Mouse (Mus musculus) heart, embryonic 14.5 days (tissue): ENCODE results near the gene Ranbp10. TPM values are rescaled to one million over a fixed set of nuclear protein-coding genes. Genes with fewer than 3 reads are reported as not detected.
A peak's percentile ranks its signal among the peaks of the same experiment; 100 is the strongest.

Experiments
- ATAC-seq: fragments of 200-750 bp; cut with Nextera tagmentation; 2 replicates; pipeline ENCODE4 v1.8.0; 2017; ENCODE audit warnings: low read depth, moderate TSS enrichment; ENCODE audit not compliant: insufficient number of reproducible peaks, insufficient read depth, low FRiP score
- H3K27ac ChIP-seq, 2 experiments: fragments of 200-500 bp in 1 of 2; fragments of 300-500 bp in 1 of 2; sonication (generic) in 1 of 2; replicated peaks in 1 of 2; 2 replicates each; pipeline ENCODE4 v1.5.1; 2012 to 2014; ENCODE audit warnings: low read depth in 2 of 2, low read length in 2 of 2, control low read depth in 1 of 2, mild to moderate bottlenecking in 1 of 2, mixed read lengths in 1 of 2; ENCODE audit not compliant: control insufficient read depth in 1 of 2, insufficient read depth in 1 of 2
- H3K27me3 ChIP-seq: fragments of 300-500 bp; sonication (generic); 2 replicates; pipeline ENCODE4 v1.6.1; 2014; ENCODE audit warnings: mild to moderate bottlenecking, low read length, control low read depth; ENCODE audit not compliant: control insufficient read depth, insufficient read depth
- H3K36me3 ChIP-seq: fragments of 300-500 bp; sonication (generic); 2 replicates; pipeline ENCODE4 v1.6.1; 2014; ENCODE audit warnings: mild to moderate bottlenecking, control low read depth, low read length, mixed read lengths; ENCODE audit not compliant: control insufficient read depth, insufficient read depth
- H3K4me1 ChIP-seq, 2 experiments: fragments of 200-500 bp in 1 of 2; fragments of 300-500 bp in 1 of 2; sonication (generic) in 1 of 2; 2 replicates each; pipeline ENCODE4 v1.6.1; 2012 to 2014; ENCODE audit warnings: low read length in 2 of 2, control low read depth in 1 of 2, mixed read lengths in 1 of 2; ENCODE audit not compliant: control insufficient read depth in 2 of 2, insufficient read depth in 2 of 2
- H3K4me2 ChIP-seq: fragments of 300-500 bp; sonication (generic); 2 replicates; pipeline ENCODE4 v1.6.1; 2014; ENCODE audit warnings: mild to moderate bottlenecking, low read length
- H3K4me3 ChIP-seq, 2 experiments: fragments of 200-500 bp in 1 of 2; fragments of 300-500 bp in 1 of 2; sonication (generic) in 1 of 2; 2 replicates each; pipeline ENCODE4 v1.5.1; 2012 to 2014; ENCODE audit warnings: low read length in 2 of 2, mild to moderate bottlenecking in 2 of 2, control low read depth in 1 of 2, low read depth in 1 of 2, moderate library complexity in 1 of 2; ENCODE audit not compliant: control insufficient read depth in 1 of 2, insufficient read depth in 1 of 2
- H3K9ac ChIP-seq: fragments of 300-500 bp; sonication (generic); 2 replicates; pipeline ENCODE4 v1.6.1; 2014; ENCODE audit warnings: mild to moderate bottlenecking, low read length
- H3K9me3 ChIP-seq: fragments of 300-500 bp; sonication (generic); 2 replicates; pipeline ENCODE4 v1.6.1; 2016; ENCODE audit warnings: low read length, control low read depth; ENCODE audit not compliant: control insufficient read depth
- WGBS: fragments of 180-500 bp; shearing (Covaris S2); extraction: QIAGEN DNeasy Blood & Tissue Kit; methylation state at CpG from one replicate; pipeline ENCODE4 v1.1.7; 2014; 5-methylcytosine and 5-hydroxymethylcytosine counted together
- polyA plus RNA-seq: library from polyadenylated mRNA; unstranded; fragments of >200 nt; fragmentation: Nextera tagmentation; extraction: Ambion mirVana; gene quantifications from 2 replicates; pipeline ENCODE4 v1.2.1, GENCODE M21; 2014

Gene Ranbp10
- polyA plus RNA-seq, 1 experiment from 2014 or later, result 11.5 TPM

- H3K27me3 ChIP-seq, result no peaks in the 10 kb centered on the region
- H3K4me1 ChIP-seq, result peaks cover 13 to 25% of the 10 kb centered on the region in 2 experiments
- no peak overlapping the region for H3K4me3 ChIP-seq
- WGBS, result 17% methylated on average over 8 of the region's 8 CpGs
- no peak overlapping the region for H3K9ac ChIP-seq
- peak; percentile 62 for ATAC-seq
- H3K9me3 ChIP-seq, result no peaks in the 10 kb centered on the region
- peak overlapping the region; percentile 41 for H3K4me2 ChIP-seq
- H3K27ac ChIP-seq, result peak overlapping the region; percentile 56 to 65
- 0 out of 2 replicates have a peak, but pooled peaks cover 11% of the 10 kb centered on the region for H3K36me3 ChIP-seq
Measured at GRCm38 (mm10) chr8:105799091-105799812, 27.9 kb downstream of the Ranbp10 start.

- no peak for ATAC-seq
- H3K9ac ChIP-seq, result no peak overlapping the region
- no peak overlapping the region for H3K4me3 ChIP-seq
- 0 out of 2 replicates have a peak, but pooled peaks cover 8% of the 10 kb centered on the region for H3K36me3 ChIP-seq
- peak overlapping the region in 1 of 2 experiments; percentile 56; a peak in 1 of 4 replicates for H3K27ac ChIP-seq
- no peaks in the 10 kb centered on the region for H3K9me3 ChIP-seq
- peaks cover 13 to 25% of the 10 kb centered on the region in 2 experiments for H3K4me1 ChIP-seq
- no peak overlapping the region for H3K4me2 ChIP-seq
- WGBS, result 90% methylated on average over 5 of the region's 5 CpGs
- no peaks in the 10 kb centered on the region for H3K27me3 ChIP-seq
Measured at GRCm38 (mm10) chr8:105798408-105798807, 28.7 kb downstream of the Ranbp10 start.

- Histone ChIP-seq H3K4me2 (no peak overlapping the region), H3K4me1 (peaks cover 13 to 24% of the 10 kb centered on the region in 2 experiments), H3K4me3 (no peak overlapping the region), H3K27ac (no peak overlapping the region), H3K36me3 (0 out of 2 replicates have a peak, but pooled peaks cover 8% of the 10 kb centered on the region), H3K27me3 (no peaks in the 10 kb centered on the region), H3K9me3 (no peaks in the 10 kb centered on the region), H3K9ac (no peak overlapping the region)
- ATAC-seq, result no peak
- WGBS, result 80% methylated on average over 1 of the region's 1 CpGs
Measured at GRCm38 (mm10) chr8:105795785-105796184, 31.4 kb downstream of the Ranbp10 start.

GRCm38 (mm10) chr8:105794009-105794598 is 33.0 kb downstream of the Ranbp10 start:
- H3K36me3 ChIP-seq, result 0 out of 2 replicates have a peak, but pooled peaks cover 8% of the 10 kb centered on the region
- peaks cover 7 to 9% of the 10 kb centered on the region in 2 experiments for H3K4me1 ChIP-seq
- no peak overlapping the region for H3K4me3 ChIP-seq
- no peak overlapping the region for H3K4me2 ChIP-seq
- WGBS, result 78% methylated on average over 3 of the region's 3 CpGs
- no peak for ATAC-seq
- H3K27me3 ChIP-seq, result no peaks in the 10 kb centered on the region
- no peaks in the 10 kb centered on the region for H3K9me3 ChIP-seq
- H3K9ac ChIP-seq, result no peak overlapping the region
- no peak overlapping the region for H3K27ac ChIP-seq

GRCm38 (mm10) chr8:105793331-105793730 is 33.8 kb downstream of the Ranbp10 start:
- Histone ChIP-seq H3K27ac (no peak overlapping the region), H3K36me3 (0 out of 2 replicates have a peak, but pooled peaks cover 8% of the 10 kb centered on the region), H3K27me3 (no peaks in the 10 kb centered on the region), H3K9me3 (no peaks in the 10 kb centered on the region), H3K4me3 (no peak overlapping the region), H3K4me2 (no peak overlapping the region), H3K9ac (no peak overlapping the region), H3K4me1 (0 out of 4 replicates have a peak, but pooled peaks cover 0 to under 1% of the 10 kb centered on the region in 2 experiments)
- 96% methylated on average over 1 of the region's 1 CpGs for WGBS
- no peak for ATAC-seq

- ATAC-seq, result no peak
- no peaks in the 10 kb centered on the region for H3K4me1 ChIP-seq
Measured at GRCm38 (mm10) chr8:105789626-105790025, 37.5 kb downstream of the Ranbp10 start.

GRCm38 (mm10) chr8:105788927-105789326 is 38.2 kb downstream of the Ranbp10 start:
- H3K9ac ChIP-seq, result no peak overlapping the region
- no peak overlapping the region for H3K4me3 ChIP-seq
- WGBS, result 62% methylated on average over 4 of the region's 4 CpGs
- H3K4me2 ChIP-seq, result no peak overlapping the region
- no peak for ATAC-seq
- no peak overlapping the region for H3K27ac ChIP-seq
- no peaks in the 10 kb centered on the region for H3K9me3 ChIP-seq
- H3K4me1 ChIP-seq, result no peaks in the 10 kb centered on the region
- H3K27me3 ChIP-seq, result no peaks in the 10 kb centered on the region
- peaks cover 20% of the 10 kb centered on the region for H3K36me3 ChIP-seq

More at GRCm38 (mm10) chr8:105789626-105790025, 37.5 kb downstream of the Ranbp10 start:
- Histone ChIP-seq H3K9me3 (no peaks in the 10 kb centered on the region), H3K9ac (no peak overlapping the region), H3K4me3 (no peak overlapping the region), H3K27me3 (no peaks in the 10 kb centered on the region), H3K4me2 (no peak overlapping the region), H3K36me3 (peaks cover 15% of the 10 kb centered on the region), H3K27ac (no peak overlapping the region)
